Mouse (Mus musculus) stomach, postnatal 0 days (tissue): ENCODE measurements around the gene Gbp2. TPM values are rescaled to one million over a fixed set of nuclear protein-coding genes. Genes with fewer than 3 reads are reported as not detected.

ENCODE experiments used
- ATAC-seq: fragments of 200-750 bp; cut with Nextera tagmentation; 2 replicates; pipeline ENCODE4 v1.8.0; 2017; ENCODE audit not compliant: low FRiP score, low TSS enrichment
- DNase-seq: peaks from one replicate; pipeline ENCODE4 v3.0.0-alpha.2; 2016; ENCODE audit warnings: low spot score
- H3K27ac ChIP-seq: fragments of 300-500 bp; sonication (generic); replicated peaks from 2 replicates; pipeline ENCODE4 v1.5.1; 2014; ENCODE audit warnings: mild to moderate bottlenecking, control low read depth
- H3K27me3 ChIP-seq: fragments of 300-500 bp; sonication (generic); 2 replicates; pipeline ENCODE4 v1.6.1; 2014; ENCODE audit warnings: low read length; ENCODE audit not compliant: control insufficient read depth, insufficient read depth
- H3K36me3 ChIP-seq: fragments of 300-500 bp; sonication (generic); 2 replicates; pipeline ENCODE4 v1.6.1; 2014; ENCODE audit warnings: low read length, mixed read lengths; ENCODE audit not compliant: control insufficient read depth, insufficient read depth
- H3K4me1 ChIP-seq: fragments of 300-500 bp; sonication (generic); replicated peaks from 2 replicates; pipeline ENCODE4 v1.6.1; 2014; ENCODE audit warnings: antibody characterized with exemption; ENCODE audit not compliant: control insufficient read depth, insufficient read depth
- H3K4me2 ChIP-seq: fragments of 300-500 bp; sonication (generic); replicated peaks from 2 replicates; pipeline ENCODE4 v1.6.1; 2014; ENCODE audit warnings: low read depth, mild to moderate bottlenecking, control low read depth, moderate library complexity
- H3K4me3 ChIP-seq: fragments of 300-500 bp; sonication (generic); 2 replicates; pipeline ENCODE4 v1.5.1; 2014; ENCODE audit warnings: low read depth, low read length, control low read depth
- H3K9ac ChIP-seq: fragments of 300-500 bp; sonication (generic); 2 replicates; pipeline ENCODE4 v1.6.1; 2014; ENCODE audit warnings: mild to moderate bottlenecking, low read length, control low read depth, mixed read lengths
- H3K9me3 ChIP-seq: fragments of 300-500 bp; sonication (generic); 2 replicates; pipeline ENCODE4 v1.6.1; 2016; ENCODE audit warnings: low read length; ENCODE audit not compliant: control insufficient read depth
- CTCF ChIP-seq: IDR thresholded peaks from 2 replicates; pipeline ENCODE4 v1.5.1; 2016; ENCODE audit warnings: antibody characterized with exemption, low read depth, mild to moderate bottlenecking, moderate library complexity
- EP300 ChIP-seq: optimal IDR thresholded peaks from 2 replicates; pipeline ENCODE3; 2016; ENCODE audit warnings: antibody characterized with exemption
- WGBS: fragments of 180-500 bp; shearing (Covaris S2); extraction: QIAGEN DNeasy Blood & Tissue Kit; methylation state at CpG from one replicate; pipeline ENCODE4 v1.1.7; 2014; 5-methylcytosine and 5-hydroxymethylcytosine counted together
- polyA plus RNA-seq: library from polyadenylated mRNA; unstranded; fragments of >200 nt; fragmentation: Nextera tagmentation; extraction: Ambion mirVana; gene quantifications from 2 replicates; pipeline ENCODE4 v1.2.1, GENCODE M21; 2015

Gene Gbp2
- polyA plus RNA-seq: 2.8 and 3.7 TPM in 2 replicates

DNA sequence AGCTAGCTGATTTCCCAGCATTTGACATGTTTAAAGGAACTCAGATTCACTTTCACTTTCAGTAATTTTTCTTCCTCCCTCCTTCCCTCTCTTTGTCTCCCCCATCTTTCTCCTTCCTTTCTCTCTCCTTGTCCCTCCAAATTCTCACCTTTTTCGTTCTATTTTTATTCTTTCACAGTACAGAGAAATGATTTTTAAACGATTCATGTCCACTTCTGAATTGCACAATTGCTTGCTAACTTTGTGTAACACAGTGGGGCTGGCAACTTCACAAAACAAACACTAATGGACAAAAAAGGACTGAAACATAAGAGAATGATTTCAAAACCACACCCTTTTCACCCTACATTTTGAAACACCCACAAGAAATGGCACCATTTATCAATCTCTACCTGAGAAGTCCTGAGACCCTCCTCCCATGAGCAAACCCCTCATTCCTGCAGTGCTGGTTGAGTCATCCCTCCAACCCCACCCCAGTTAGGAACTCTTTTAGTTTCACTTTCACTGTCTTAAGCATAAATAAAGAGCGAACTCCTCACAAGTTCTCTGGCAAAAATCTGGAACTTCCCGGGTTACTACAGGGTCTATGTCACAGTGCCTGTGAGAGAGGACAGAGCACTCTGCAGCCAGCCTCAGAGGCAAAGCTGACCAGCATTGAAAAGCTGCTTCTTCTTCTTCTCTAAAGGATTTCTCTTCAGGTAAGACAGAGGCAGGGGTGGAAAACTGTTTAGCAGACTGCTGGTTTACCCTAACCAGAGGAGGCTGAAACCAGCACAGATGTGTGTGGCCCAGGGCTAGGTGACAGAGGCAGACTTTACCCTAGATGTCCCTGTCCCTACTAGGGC is at the start of gene Gbp2:
Gene Gbp2, plus strand, starts transcription at position 492 of the 845 bp plus-strand sequence.
- Histone ChIP-seq H3K27ac (peak within 1 kb of the TSS; percentile 66), H3K4me3 (peak within 1 kb of the TSS; percentile 41), H3K9me3 (no peaks in the 10 kb centered on the region), H3K4me2 (peak within 1 kb of the TSS; percentile 65), H3K36me3 (no peaks in the 10 kb centered on the region), H3K4me1 (no peaks in the 10 kb centered on the region), H3K9ac (peak within 1 kb of the TSS; percentile 45; the same call in 1 of the 2 replicates), H3K27me3 (no peaks in the 10 kb centered on the region)
- TF ChIP-seq CTCF: no peak
- TF ChIP-seq EP300: no peak
- peak; percentile 14 for DNase-seq
- WGBS: 17% methylated on average over 4 of the region's 4 CpGs
- ATAC-seq: peak; percentile 61; the same call in 1 of the 2 replicates

DNA sequence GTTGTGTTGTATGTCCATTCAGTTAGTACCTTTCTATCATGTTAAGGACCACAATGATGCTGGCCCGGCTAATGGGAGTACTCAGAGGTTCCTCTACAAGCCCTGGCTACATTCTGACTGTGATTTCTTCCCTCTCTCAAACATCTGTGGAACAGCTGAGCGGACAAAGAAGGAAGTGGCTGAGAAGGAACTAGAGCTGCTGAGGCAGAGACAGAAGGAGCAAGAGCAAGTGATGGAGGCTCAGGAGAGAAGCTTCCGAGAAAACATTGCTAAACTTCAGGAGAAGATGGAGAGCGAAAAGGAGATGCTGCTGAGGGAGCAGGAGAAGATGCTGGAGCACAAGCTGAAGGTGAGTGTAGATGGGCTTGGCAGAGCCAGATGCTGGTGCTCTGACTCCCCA is 49.7 kb upstream of the Gbp2 start:
- DNase-seq (no peak), ATAC-seq (no peak)
- no peak overlapping the region for H3K4me2 ChIP-seq
- no peak overlapping the region for H3K27ac ChIP-seq
- H3K9me3 ChIP-seq: no peaks in the 10 kb centered on the region
- H3K27me3 ChIP-seq: no peaks in the 10 kb centered on the region
- WGBS: 88% methylated on average over 4 of the region's 4 CpGs
- no peak overlapping the region for H3K4me3 ChIP-seq
- no peaks in the 10 kb centered on the region for H3K36me3 ChIP-seq
- H3K4me1 ChIP-seq: no peaks in the 10 kb centered on the region
- H3K9ac ChIP-seq: no peak overlapping the region
- TF ChIP-seq CTCF: no peak
- no peak for TF ChIP-seq EP300

DNA sequence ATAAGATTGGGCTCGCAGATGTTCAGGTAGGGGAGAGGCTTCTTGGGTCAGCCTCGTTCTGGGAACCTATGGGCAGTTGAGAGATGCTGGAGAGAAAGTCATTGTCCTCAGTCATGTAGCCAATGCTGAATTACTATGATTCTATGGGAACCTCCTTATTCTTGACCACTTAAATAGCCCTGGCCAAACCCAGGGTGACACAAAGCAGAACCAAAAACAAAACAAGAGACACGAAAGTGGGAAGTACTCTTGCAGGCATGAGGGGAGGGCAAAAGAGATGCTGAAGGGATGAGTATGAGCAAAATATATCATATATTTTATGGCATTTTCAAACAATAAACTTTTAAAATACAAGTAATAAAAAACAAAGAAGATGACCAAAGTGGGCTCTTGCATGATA is 43.3 kb upstream of the Gbp2 start:
- H3K9ac ChIP-seq: no peak overlapping the region
- WGBS: 79% methylated on average over 3 of the region's 3 CpGs
- no peak overlapping the region for H3K4me2 ChIP-seq
- no peaks in the 10 kb centered on the region for H3K36me3 ChIP-seq
- DNase-seq: no peak
- ATAC-seq: no peak
- no peak overlapping the region for H3K27ac ChIP-seq
- no peaks in the 10 kb centered on the region for H3K4me1 ChIP-seq
- no peaks in the 10 kb centered on the region for H3K9me3 ChIP-seq
- no peaks in the 10 kb centered on the region for H3K27me3 ChIP-seq
- TF ChIP-seq EP300: no peak
- TF ChIP-seq CTCF: no peak
- no peak overlapping the region for H3K4me3 ChIP-seq

DNA sequence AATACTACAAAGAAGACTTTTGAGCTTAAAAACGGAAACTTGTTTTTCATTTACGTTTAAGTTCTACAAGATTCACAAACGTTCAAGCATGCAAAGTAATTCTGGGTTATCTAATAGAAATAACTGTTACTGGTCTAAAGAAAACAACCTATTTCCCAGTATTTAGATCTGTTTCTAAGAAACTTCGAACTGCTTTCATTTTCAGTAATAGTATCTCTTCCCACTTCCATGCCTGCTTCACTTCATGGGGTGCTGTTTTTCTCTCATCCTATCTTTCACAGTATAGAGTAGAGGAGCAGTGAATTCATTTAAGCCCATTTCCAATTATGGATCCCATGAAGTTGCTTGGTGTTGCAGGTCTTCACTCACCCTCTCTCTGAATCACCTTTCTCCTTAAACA is 42.1 kb upstream of the Gbp2 start:
- no peak for ATAC-seq
- TF ChIP-seq EP300: no peak
- TF ChIP-seq CTCF: no peak
- no peaks in the 10 kb centered on the region for H3K27me3 ChIP-seq
- 82% methylated on average over 4 of the region's 4 CpGs for WGBS
- no peaks in the 10 kb centered on the region for H3K36me3 ChIP-seq
- no peak overlapping the region for H3K4me2 ChIP-seq
- no peaks in the 10 kb centered on the region for H3K4me1 ChIP-seq
- H3K27ac ChIP-seq: no peak overlapping the region
- no peak overlapping the region for H3K4me3 ChIP-seq
- H3K9me3 ChIP-seq: no peaks in the 10 kb centered on the region
- H3K9ac ChIP-seq: no peak overlapping the region
- no peak for DNase-seq

GRCm38 (mm10) chr3:142583067-142583466 is 37.3 kb upstream of the Gbp2 start:
- no peak for DNase-seq
- no peaks in the 10 kb centered on the region for H3K9me3 ChIP-seq
- H3K4me1 ChIP-seq: no peaks in the 10 kb centered on the region
- ATAC-seq: no peak
- H3K4me3 ChIP-seq: no peak overlapping the region
- no peaks in the 10 kb centered on the region for H3K27me3 ChIP-seq
- H3K36me3 ChIP-seq: no peaks in the 10 kb centered on the region
- no peak overlapping the region for H3K4me2 ChIP-seq
- H3K9ac ChIP-seq: no peak overlapping the region
- WGBS: 83% methylated on average over 4 of the region's 4 CpGs
- H3K27ac ChIP-seq: no peak overlapping the region
- TF ChIP-seq CTCF (no peak), EP300 (no peak)

DNA sequence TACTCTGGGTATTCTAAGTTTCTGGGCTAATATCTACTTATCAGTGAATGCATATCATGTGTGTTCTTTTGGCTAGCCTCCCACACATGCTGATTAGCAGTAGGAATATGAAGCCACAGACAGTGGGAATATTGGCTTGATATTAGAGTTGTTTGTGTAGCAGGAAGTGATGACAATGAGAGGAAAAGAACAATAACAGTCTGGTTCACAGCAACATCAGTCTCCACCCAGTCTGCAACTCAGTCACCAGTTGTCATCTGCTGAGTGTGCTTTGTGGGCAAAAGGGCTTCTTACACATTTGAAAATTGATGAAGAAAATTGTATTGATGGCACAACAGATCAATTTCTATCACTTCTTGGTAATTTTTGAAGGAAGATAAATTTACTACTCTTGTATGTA is 33.0 kb upstream of the Gbp2 start:
- no peak for DNase-seq
- no peak overlapping the region for H3K27ac ChIP-seq
- TF ChIP-seq CTCF: no peak
- TF ChIP-seq EP300: no peak
- no peak overlapping the region for H3K9ac ChIP-seq
- no peaks in the 10 kb centered on the region for H3K9me3 ChIP-seq
- no peaks in the 10 kb centered on the region for H3K36me3 ChIP-seq
- no peak overlapping the region for H3K4me2 ChIP-seq
- ATAC-seq: no peak
- no peak overlapping the region for H3K4me3 ChIP-seq
- H3K4me1 ChIP-seq: no peaks in the 10 kb centered on the region
- H3K27me3 ChIP-seq: no peaks in the 10 kb centered on the region
